Comparison of ENCODE assay signal across 16 mouse cellular contexts in the genomic region with DNA sequence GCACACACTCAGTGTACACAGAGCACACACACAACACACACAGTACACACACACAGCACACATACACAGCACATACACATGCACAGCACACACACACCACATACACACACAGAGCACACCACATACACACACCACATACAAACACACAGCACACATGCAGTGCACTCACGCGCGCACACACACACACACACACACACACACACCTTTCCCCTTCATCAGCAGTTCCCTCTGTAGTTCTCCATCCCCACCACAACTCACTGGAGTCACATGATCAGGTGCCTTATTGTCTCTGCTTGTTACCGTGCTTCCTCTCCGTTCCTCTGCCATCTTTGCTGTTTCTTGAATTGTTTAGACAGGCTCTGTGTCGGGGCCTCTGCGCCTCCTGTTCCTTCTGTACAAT.
"Had no signal": no experiment of that assay in that cellular context is flagged by ENCODE, and none has a peak within 500 bp of the region (broad histone marks: within the 10 kb centered on the region; RNA-seq: fewer than 3 reads in every experiment).

No protein-coding gene starts in this region.

- H3K4me2 ChIP-seq: limb, embryonic 13.5 days; neural tube, embryonic 13.5 days; stomach, embryonic 15.5 days had no signal

- DNase-seq: kidney, adult 11 months; kidney, adult 9 months; kidney, postnatal 36 days; layer of hippocampus, adult 9-11 months; left cerebral cortex, postnatal 4 days; lung, adult 18-20 months; midbrain, embryonic 14.5 days; retina, postnatal 1 day; right cerebral cortex, postnatal 4 days; spleen, adult 18-20 months; thymus, postnatal 4 days had no signal

- H3K9me3 ChIP-seq: limb, embryonic 13.5 days; neural tube, embryonic 13.5 days; stomach, embryonic 15.5 days had no signal

- H3K4me1 ChIP-seq: limb, embryonic 13.5 days; neural tube, embryonic 13.5 days; stomach, embryonic 15.5 days had no signal

- H3K27ac ChIP-seq: kidney, postnatal 0 days; limb, embryonic 13.5 days; liver, embryonic 14.5 days; neural tube, embryonic 13.5 days; stomach, embryonic 15.5 days had no signal

- H3K9ac ChIP-seq: limb, embryonic 13.5 days; liver, embryonic 14.5 days; neural tube, embryonic 13.5 days; stomach, embryonic 15.5 days had no signal

- H3K36me3 ChIP-seq: limb, embryonic 13.5 days; neural tube, embryonic 13.5 days; stomach, embryonic 15.5 days had no signal

- H3K4me3 ChIP-seq: limb, embryonic 13.5 days; neural tube, embryonic 13.5 days; stomach, embryonic 15.5 days had no signal

- H3K27me3 ChIP-seq: limb, embryonic 13.5 days; neural tube, embryonic 13.5 days; stomach, embryonic 15.5 days had no signal
